Mouse (Mus musculus): ENCODE measurements around the gene Cops4.
A peak's percentile ranks its signal among the peaks of the same experiment; 100 is the strongest.

Gene Cops4

GRCm38 (mm10) chr5:100581622-100582434 is 63.7 kb downstream of the Cops4 start:
- no peak for DNase-seq (ENCODE audit: low read depth)

- DNase-seq (ENCODE audit: low read depth): no peak
Observed at GRCm38 (mm10) chr5:100582435-100582826, 64.3 kb downstream of the Cops4 start.

- DNase-seq (ENCODE audit: low read depth): no peak
Observed at GRCm38 (mm10) chr5:100583066-100583465, 65.0 kb downstream of the Cops4 start.

GRCm38 (mm10) chr5:100585206-100585644 is 67.1 kb downstream of the Cops4 start:
- no peak for DNase-seq (ENCODE audit: low read depth)

GRCm38 (mm10) chr5:100585657-100586056 is 67.5 kb downstream of the Cops4 start:
- DNase-seq (ENCODE audit: low read depth): no peak

- DNase-seq (ENCODE audit: low read depth): no peak
Observed at GRCm38 (mm10) chr5:100587136-100587535, 69.0 kb downstream of the Cops4 start.

- peak; percentile 51 for DNase-seq (ENCODE audit: low read depth)
Observed at GRCm38 (mm10) chr5:100587626-100588025, 69.5 kb downstream of the Cops4 start.

- no peak for DNase-seq (ENCODE audit: low read depth)
Observed at GRCm38 (mm10) chr5:100590505-100590904, 72.4 kb downstream of the Cops4 start.

GRCm38 (mm10) chr5:100594803-100595467 is 76.8 kb downstream of the Cops4 start:
- no peak for DNase-seq (ENCODE audit: low read depth)

- no peak for DNase-seq (ENCODE audit: low read depth)
Observed at GRCm38 (mm10) chr5:100595999-100596398, 77.9 kb downstream of the Cops4 start.
